Mouse (Mus musculus): ENCODE data around the gene Nol10.

DNA sequence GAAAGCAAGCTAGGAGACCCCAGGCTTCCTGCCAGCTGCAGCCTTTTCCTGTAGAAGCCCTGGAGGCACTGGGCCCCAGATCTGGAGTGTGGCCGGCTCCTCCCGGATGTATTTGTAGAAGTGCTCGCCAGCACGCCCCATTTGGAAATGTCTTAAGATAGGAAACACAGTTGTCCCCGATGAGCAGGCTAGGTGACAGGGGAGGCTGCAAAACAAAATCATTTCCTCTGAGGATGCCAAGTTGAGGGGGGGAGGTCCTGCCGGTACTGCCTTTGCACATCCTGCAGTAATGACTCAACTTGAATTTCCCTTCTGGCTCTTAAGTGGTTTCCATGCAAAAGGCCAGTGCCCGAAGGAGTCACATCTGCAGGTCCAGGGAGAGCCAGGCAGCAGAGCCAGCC, 92.0 kb downstream of the Nol10 start:
- TF ChIP-seq CTCF (IDR thresholded peaks at IDR 0.05; ENCODE audit: borderline replicate concordance, insufficient read depth, low read length) (no peak), POLR2A (IDR thresholded peaks at IDR 0.05; ENCODE audit: low read depth, low read length) (no peak)
